20 mouse cellular contexts compared by ENCODE assay signal in genomic region chr10:24953876-24954275, GRCm38 (mm10). TPM values are rescaled to one million over a fixed set of nuclear protein-coding genes. Genes with fewer than 3 reads are reported as not detected.
"Had no signal": no experiment of that assay in that cellular context is flagged by ENCODE, and none has a peak within 500 bp of the region (broad histone marks: within the 10 kb centered on the region; RNA-seq: fewer than 3 reads in every experiment).

No protein-coding gene starts in this region.

- DNase-seq: kidney, adult 18-20 months; kidney, adult 9 months; kidney, postnatal 14 days; kidney, postnatal 4 days; layer of hippocampus, adult 9-11 months; liver; lung, postnatal 10 days; lung, postnatal 36 days; thymus, adult 18-20 months; thymus, postnatal 25 days had no signal

- H3K27me3 ChIP-seq: limb, embryonic 13.5 days; liver, embryonic 12.5 days; liver, embryonic 15.5 days; megakaryocyte, embryonic 14.5 days; midbrain, embryonic 13.5 days had no signal

- H3K4me1 ChIP-seq: liver, embryonic 12.5 days; midbrain, embryonic 10.5 days had no signal

- H3K9ac ChIP-seq: limb, embryonic 13.5 days; liver, embryonic 12.5 days; liver, embryonic 15.5 days; lung, embryonic 15.5 days; midbrain, embryonic 13.5 days had no signal

- H3K9me3 ChIP-seq: limb, embryonic 10.5 days; limb, embryonic 13.5 days; liver, embryonic 12.5 days; liver, embryonic 15.5 days; lung, embryonic 15.5 days; megakaryocyte, embryonic 14.5 days; midbrain, embryonic 10.5 days; midbrain, embryonic 13.5 days had no signal

- H3K27ac ChIP-seq: layer of hippocampus, adult 2 months; limb, embryonic 10.5 days; limb, embryonic 13.5 days; liver, embryonic 12.5 days; liver, embryonic 15.5 days; lung, embryonic 15.5 days; midbrain, embryonic 10.5 days; midbrain, embryonic 13.5 days had no signal

- ATAC-seq: liver, embryonic 12.5 days; midbrain, embryonic 13.5 days had no signal

- H3K4me2 ChIP-seq: limb, embryonic 13.5 days; liver, embryonic 12.5 days; liver, embryonic 15.5 days; lung, embryonic 15.5 days; midbrain, embryonic 13.5 days had no signal

- H3K4me3 ChIP-seq: layer of hippocampus, adult 2 months; limb, embryonic 10.5 days; limb, embryonic 13.5 days; liver, embryonic 12.5 days; liver, embryonic 15.5 days; lung, embryonic 15.5 days; megakaryocyte, embryonic 14.5 days; midbrain, embryonic 10.5 days; midbrain, embryonic 13.5 days had no signal

- H3K36me3 ChIP-seq: limb, embryonic 10.5 days; limb, embryonic 13.5 days; liver, embryonic 12.5 days; liver, embryonic 15.5 days; lung, embryonic 15.5 days; midbrain, embryonic 10.5 days; midbrain, embryonic 13.5 days had no signal

RNA-seq across cellular contexts. Expression of gene Arg1, which starts 26.6 kb away (rescaled TPM):
- polyA plus RNA-seq: spleen, adult 2 months had no signal
